Mouse (Mus musculus) retina, embryonic 14.5 days (tissue): Measurements from ENCODE around the gene Gm10406.
"Not testable (repeated sequence)": the region's sequence is repeated elsewhere in the genome, so short reads cannot be mapped to it uniquely, and the experiment has no call there.

Experiments used
- DNase-seq: peaks from one replicate; pipeline ENCODE4 v3.0.0-alpha.2; 2015; ENCODE audit warnings: low spot score

The Gm10406 gene

DNA sequence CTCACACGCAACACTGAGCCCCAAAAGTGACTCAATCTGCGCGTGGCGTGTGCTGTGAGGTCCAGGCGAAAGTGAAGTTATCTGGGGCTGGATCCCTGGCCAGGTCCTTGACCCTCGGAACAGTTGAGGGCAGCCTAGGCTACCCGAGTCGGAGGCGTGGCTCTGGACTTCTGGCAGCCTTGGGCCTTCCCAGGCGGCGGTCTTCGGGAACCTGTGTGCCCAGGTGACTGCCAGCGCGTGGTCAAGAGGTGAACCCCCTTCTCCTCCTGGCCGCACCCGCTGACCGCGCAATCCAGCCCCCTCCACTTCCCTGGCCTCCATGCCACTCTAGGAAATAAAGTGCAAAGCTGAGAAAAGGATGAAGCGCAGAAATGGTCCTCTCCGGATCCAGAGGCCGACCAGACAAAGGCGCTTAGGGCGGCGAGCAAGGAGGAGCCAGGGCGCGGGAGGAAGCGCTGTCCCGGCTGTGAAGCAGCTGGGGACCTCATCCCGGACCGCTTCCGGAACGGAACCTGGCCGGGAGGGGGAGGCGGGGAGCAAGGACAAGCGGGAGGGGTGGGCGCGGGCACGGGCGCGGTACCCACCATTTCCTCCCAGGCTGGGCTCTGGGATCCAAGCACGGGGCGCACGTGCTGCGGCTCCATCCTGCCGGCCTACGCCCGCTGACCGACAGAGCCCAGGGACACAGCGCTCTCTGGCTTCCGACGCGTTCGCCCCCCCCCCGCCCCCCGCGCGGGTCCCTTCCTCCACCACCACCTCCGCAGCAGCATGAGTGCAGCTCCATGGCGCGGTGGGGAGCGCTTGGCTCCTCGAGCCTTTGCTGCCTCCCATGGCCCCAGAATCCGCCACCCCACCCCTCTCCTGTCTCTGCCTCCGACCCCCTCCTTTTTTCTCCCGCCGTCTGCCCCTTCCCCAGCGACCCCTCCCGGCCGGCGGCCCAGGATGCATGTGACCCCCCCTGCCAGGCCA is at the start of gene Gm10406:
Gene Gm10406 (minus strand): TSS at position 669 of the 969 bp plus-strand sequence.
- DNase-seq, result peak; percentile 2

DNA sequence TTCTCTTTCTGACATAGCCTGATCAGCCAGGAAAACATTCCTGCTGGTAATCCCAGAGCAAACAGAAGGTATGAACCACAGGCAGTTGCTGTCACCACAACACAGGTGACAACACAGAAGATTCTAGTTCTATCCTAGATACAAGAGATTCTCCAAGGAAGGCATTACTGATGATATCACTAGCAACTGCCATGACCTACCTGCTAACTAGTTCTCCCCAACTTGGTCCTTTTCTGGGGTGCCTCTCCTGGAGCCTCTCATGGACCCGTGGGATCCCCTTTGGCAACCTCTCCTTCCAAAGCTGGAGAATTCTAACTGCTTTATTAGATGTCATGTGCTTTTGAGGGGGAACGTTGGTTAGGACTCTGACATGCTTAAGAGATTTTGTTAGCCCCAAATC is 17.6 kb upstream of the Gm10406 start, which contains the start of gene Gm3685:
Gene Gm3685 (minus strand): TSS at position 101 of the 400 bp plus-strand sequence.
- DNase-seq, result not testable (repeated sequence)

DNA sequence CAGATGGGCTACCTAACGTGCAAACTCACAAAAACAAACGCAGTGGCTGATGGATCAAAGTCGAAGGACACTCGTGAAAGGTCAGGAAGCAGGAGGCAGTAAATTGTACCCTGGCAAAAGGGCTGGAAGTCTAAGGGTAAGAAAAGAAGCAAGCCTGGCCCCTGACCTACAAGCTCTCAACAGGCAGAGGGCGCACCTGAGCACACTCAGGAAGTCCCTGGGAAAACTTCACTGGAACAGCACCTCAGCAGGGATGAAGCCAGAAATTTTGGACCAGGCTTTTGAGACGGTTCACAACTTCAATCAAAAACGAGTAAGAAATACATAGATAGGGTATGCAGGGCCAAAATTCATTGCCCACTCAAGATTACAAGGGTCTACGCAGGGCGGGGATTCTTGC is 975 bp downstream of the Gm10406 start:
- not testable (repeated sequence) for DNase-seq

DNA sequence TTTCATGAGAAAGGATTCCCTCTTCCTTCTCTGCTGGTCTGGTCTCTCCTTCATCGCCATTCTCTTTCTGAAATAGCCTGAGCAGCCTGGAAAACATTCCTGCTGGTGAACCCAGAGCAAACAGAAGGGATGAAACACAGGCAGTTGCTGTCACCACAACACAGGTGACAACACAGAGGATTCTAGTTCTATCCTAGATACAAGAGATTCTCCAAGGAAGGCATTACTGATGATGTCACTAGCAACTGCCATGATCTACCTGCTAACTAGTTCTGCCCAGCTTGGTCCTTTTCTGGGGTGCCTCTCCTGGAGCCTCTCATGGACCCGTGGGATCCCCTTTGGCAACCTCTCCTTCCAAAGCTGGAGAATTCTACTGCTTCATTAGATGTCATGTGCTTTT is 53.5 kb downstream of the Gm10406 start, which contains the start of gene Gm6356:
Gene Gm6356 (minus strand): TSS at position 101 of the 400 bp plus-strand sequence.
- not testable (repeated sequence) for DNase-seq
